Mouse (Mus musculus): ENCODE data around the gene Ddx19a. TPM values are rescaled to one million over a fixed set of nuclear protein-coding genes. Genes with fewer than 3 reads are reported as not detected.
"Not testable (repeated sequence)": the region's sequence is repeated elsewhere in the genome, so short reads cannot be mapped to it uniquely, and the experiment has no call there.

Ddx19a gene
- polyA plus RNA-seq, 1 experiment: 29.4 TPM

- DNase-seq: peak; percentile 85 to 90
- H3K27ac ChIP-seq (ENCODE audit: insufficient read depth, low read length): peak overlapping the region; percentile 67
- 5% methylated on average over 6 of the region's 6 CpGs for WGBS
- TF ChIP-seq CTCF (IDR thresholded peaks at IDR 0.05; ENCODE audit: borderline replicate concordance, insufficient read depth, low read depth, low read length): no peak
- TF ChIP-seq POLR2A (IDR thresholded peaks at IDR 0.05; ENCODE audit: borderline replicate concordance, insufficient read depth, low read length): no peak
- peaks cover 50% of the 10 kb centered on the region for H3K4me1 ChIP-seq (ENCODE audit: control insufficient read depth, insufficient read depth, low read length)
- H3K27me3 ChIP-seq (ENCODE audit: control insufficient read depth, insufficient read depth, low read length): no peaks in the 10 kb centered on the region
- H3K4me3 ChIP-seq (replicated peaks; ENCODE audit: insufficient read depth, low read depth, low read length): no peak overlapping the region
Observed at GRCm38 (mm10) chr8:110938882-110939589, 58.6 kb downstream of the Ddx19a start.

- Histone ChIP-seq H3K27ac (ENCODE audit: insufficient read depth, low read length) (0 out of 2 replicates have a peak overlapping the region, but pooled peaks have one; percentile 35), H3K4me1 (ENCODE audit: control insufficient read depth, insufficient read depth, low read length) (peaks cover 53% of the 10 kb centered on the region), H3K4me3 (replicated peaks; ENCODE audit: insufficient read depth, low read depth, low read length) (no peak overlapping the region), H3K27me3 (ENCODE audit: control insufficient read depth, insufficient read depth, low read length) (no peaks in the 10 kb centered on the region)
- TF ChIP-seq CTCF (IDR thresholded peaks at IDR 0.05; ENCODE audit: borderline replicate concordance, insufficient read depth, low read depth, low read length): no peak
- TF ChIP-seq POLR2A (IDR thresholded peaks at IDR 0.05; ENCODE audit: borderline replicate concordance, insufficient read depth, low read length): no peak
- 18% methylated on average over 12 of the region's 12 CpGs for WGBS
- peak; percentile 73 to 79 for DNase-seq
Observed at GRCm38 (mm10) chr8:110936217-110936616, 61.4 kb downstream of the Ddx19a start.

GRCm38 (mm10) chr8:110933272-110933671 is 64.3 kb downstream of the Ddx19a start:
- DNase-seq: no peak

GRCm38 (mm10) chr8:110932444-110932843 is 65.2 kb downstream of the Ddx19a start:
- DNase-seq: no peak
- WGBS: 88% methylated on average over 3 of the region's 3 CpGs
- TF ChIP-seq CTCF (IDR thresholded peaks at IDR 0.05; ENCODE audit: borderline replicate concordance, insufficient read depth, low read depth, low read length) (no peak), POLR2A (IDR thresholded peaks at IDR 0.05; ENCODE audit: borderline replicate concordance, insufficient read depth, low read length) (no peak)
- Histone ChIP-seq H3K4me3 (replicated peaks; ENCODE audit: insufficient read depth, low read depth, low read length) (no peak overlapping the region), H3K27me3 (ENCODE audit: control insufficient read depth, insufficient read depth, low read length) (no peaks in the 10 kb centered on the region), H3K4me1 (ENCODE audit: control insufficient read depth, insufficient read depth, low read length) (peaks cover 39% of the 10 kb centered on the region), H3K27ac (ENCODE audit: insufficient read depth, low read length) (no peak overlapping the region)

More at GRCm38 (mm10) chr8:110933272-110933671, 64.3 kb downstream of the Ddx19a start:
- Histone ChIP-seq H3K4me3 (replicated peaks; ENCODE audit: insufficient read depth, low read depth, low read length) (no peak overlapping the region), H3K4me1 (ENCODE audit: control insufficient read depth, insufficient read depth, low read length) (peaks cover 43% of the 10 kb centered on the region), H3K27ac (ENCODE audit: insufficient read depth, low read length) (no peak overlapping the region), H3K27me3 (ENCODE audit: control insufficient read depth, insufficient read depth, low read length) (no peaks in the 10 kb centered on the region)
- TF ChIP-seq POLR2A (IDR thresholded peaks at IDR 0.05; ENCODE audit: borderline replicate concordance, insufficient read depth, low read length) (no peak), CTCF (IDR thresholded peaks at IDR 0.05; ENCODE audit: borderline replicate concordance, insufficient read depth, low read depth, low read length) (no peak)
- WGBS: 85% methylated on average over 2 of the region's 2 CpGs

- TF ChIP-seq CTCF (IDR thresholded peaks at IDR 0.05; ENCODE audit: borderline replicate concordance, insufficient read depth, low read depth, low read length) (no peak), POLR2A (IDR thresholded peaks at IDR 0.05; ENCODE audit: borderline replicate concordance, insufficient read depth, low read length) (no peak)
- Histone ChIP-seq H3K27me3 (ENCODE audit: control insufficient read depth, insufficient read depth, low read length) (no peaks in the 10 kb centered on the region), H3K27ac (ENCODE audit: insufficient read depth, low read length) (peak overlapping the region; percentile 60), H3K4me3 (replicated peaks; ENCODE audit: insufficient read depth, low read depth, low read length) (no peak overlapping the region), H3K4me1 (ENCODE audit: control insufficient read depth, insufficient read depth, low read length) (peaks cover 35% of the 10 kb centered on the region)
- WGBS: 17% methylated on average over 12 of the region's 12 CpGs
- DNase-seq: peak; percentile 78 to 90
Observed at GRCm38 (mm10) chr8:110931176-110931939, 66.2 kb downstream of the Ddx19a start.

GRCm38 (mm10) chr8:110929672-110930071 is 67.9 kb downstream of the Ddx19a start:
- WGBS: 95% methylated on average over 8 of the region's 8 CpGs
- not testable (repeated sequence) for H3K4me3 ChIP-seq (replicated peaks; ENCODE audit: insufficient read depth, low read depth, low read length)
- H3K4me1 ChIP-seq (ENCODE audit: control insufficient read depth, insufficient read depth, low read length): peaks cover 31% of the 10 kb centered on the region

GRCm38 (mm10) chr8:110929066-110929465 is 68.5 kb downstream of the Ddx19a start:
- no peaks in the 10 kb centered on the region for H3K27me3 ChIP-seq (ENCODE audit: control insufficient read depth, insufficient read depth, low read length)
- H3K4me3 ChIP-seq (replicated peaks; ENCODE audit: insufficient read depth, low read depth, low read length): no peak overlapping the region
- no peak for DNase-seq
- peaks cover 31% of the 10 kb centered on the region for H3K4me1 ChIP-seq (ENCODE audit: control insufficient read depth, insufficient read depth, low read length)
- TF ChIP-seq POLR2A (IDR thresholded peaks at IDR 0.05; ENCODE audit: borderline replicate concordance, insufficient read depth, low read length): no peak
- no peak for TF ChIP-seq CTCF (IDR thresholded peaks at IDR 0.05; ENCODE audit: borderline replicate concordance, insufficient read depth, low read depth, low read length)
- 83% methylated on average over 5 of the region's 5 CpGs for WGBS
- no peak overlapping the region for H3K27ac ChIP-seq (ENCODE audit: insufficient read depth, low read length)

More at GRCm38 (mm10) chr8:110929672-110930071, 67.9 kb downstream of the Ddx19a start:
- H3K27ac ChIP-seq (ENCODE audit: insufficient read depth, low read length); H3K27me3 ChIP-seq (ENCODE audit: control insufficient read depth, insufficient read depth, low read length); DNase-seq: not testable (repeated sequence)

GRCm38 (mm10) chr8:110928435-110928834 is 69.2 kb downstream of the Ddx19a start:
- peaks cover 28% of the 10 kb centered on the region for H3K4me1 ChIP-seq (ENCODE audit: control insufficient read depth, insufficient read depth, low read length)
- no peak overlapping the region for H3K4me3 ChIP-seq (replicated peaks; ENCODE audit: insufficient read depth, low read depth, low read length)
- H3K27ac ChIP-seq (ENCODE audit: insufficient read depth, low read length): 0 out of 2 replicates have a peak overlapping the region, but pooled peaks have one; percentile 2
- 86% methylated on average over 7 of the region's 7 CpGs for WGBS
- DNase-seq: no peak
- H3K27me3 ChIP-seq (ENCODE audit: control insufficient read depth, insufficient read depth, low read length): no peaks in the 10 kb centered on the region
- TF ChIP-seq POLR2A (IDR thresholded peaks at IDR 0.05; ENCODE audit: borderline replicate concordance, insufficient read depth, low read length): no peak
- TF ChIP-seq CTCF (IDR thresholded peaks at IDR 0.05; ENCODE audit: borderline replicate concordance, insufficient read depth, low read depth, low read length): no peak

Data from cerebellum, adult 2 months (tissue).